Mouse (Mus musculus) CH12.LX (cell line): ENCODE data around the gene Hspb7. TPM values are rescaled to one million over a fixed set of nuclear protein-coding genes. Genes with fewer than 3 reads are reported as not detected.

Source experiments
- DNase-seq: peaks from one replicate; pipeline ENCODE4 v3.0.0-alpha.2; 2013; ENCODE audit errors: extremely low read depth
- H3K27ac ChIP-seq: 2 replicates; pipeline ENCODE4 v1.5.1; 2012; ENCODE audit warnings: low read depth, mild to moderate bottlenecking, control low read depth, moderate library complexity; ENCODE audit not compliant: insufficient read depth
- H3K27me3 ChIP-seq: replicated peaks from 2 replicates; pipeline ENCODE3; 2012; ENCODE audit warnings: inconsistent platforms
- H3K36me3 ChIP-seq, 2 experiments: replicated peaks in 1 of 2; 2 replicates each; pipeline versions ENCODE3 to v1.6.1; 2012; ENCODE audit warnings: inconsistent platforms in 1 of 2, low read length in 1 of 2, mild to moderate bottlenecking in 1 of 2, mixed read lengths in 1 of 2, moderate library complexity in 1 of 2; ENCODE audit not compliant: control insufficient read depth in 1 of 2, insufficient read depth in 1 of 2
- H3K4me1 ChIP-seq, 2 experiments: 2 replicates each; pipeline ENCODE4 v1.6.1; 2012; ENCODE audit warnings: inconsistent platforms in 1 of 2, moderate library complexity in 1 of 2; ENCODE audit not compliant: insufficient read depth in 2 of 2, control insufficient read depth in 1 of 2
- H3K4me2 ChIP-seq: 2 replicates; pipeline ENCODE4 v1.6.1; 2012; ENCODE audit warnings: low read depth, mild to moderate bottlenecking, control low read depth; ENCODE audit not compliant: poor library complexity, insufficient read depth, severe bottlenecking
- H3K4me3 ChIP-seq, 3 experiments: fragments of 150-350 bp in 1 of 3; sonication (generic) in 1 of 3; replicated peaks in 1 of 3; 2 replicates each; pipeline versions ENCODE3 to v1.5.1; 2011 to 2012; ENCODE audit warnings: low read depth in 2 of 3, low read length in 2 of 3, mild to moderate bottlenecking in 2 of 3, moderate library complexity in 2 of 3, control low read depth in 1 of 3, improper control_type of control experiment in 1 of 3, inconsistent platforms in 1 of 3, mixed read lengths in 1 of 3; ENCODE audit not compliant: poor library complexity in 1 of 3
- H3K79me2 ChIP-seq: replicated peaks from 2 replicates; pipeline ENCODE4 v1.6.1; 2012; ENCODE audit warnings: mild to moderate bottlenecking, moderate library complexity; ENCODE audit not compliant: control insufficient read depth, poor library complexity, insufficient read depth, severe bottlenecking; ENCODE audit errors: extremely low read depth
- H3K9ac ChIP-seq: 2 replicates; pipeline ENCODE4 v1.6.1; 2012; ENCODE audit warnings: low read depth, mild to moderate bottlenecking, control low read depth, moderate library complexity; ENCODE audit not compliant: insufficient read depth
- H3K9me3 ChIP-seq: replicated peaks from 2 replicates; pipeline ENCODE3; 2012; ENCODE audit warnings: low read length, inconsistent platforms, mixed read lengths
- BHLHE40 ChIP-seq: IDR thresholded peaks from 2 replicates; pipeline ENCODE4 v1.6.1; 2011; ENCODE audit warnings: mild to moderate bottlenecking, low read depth, low read length, improper control_type of control experiment
- CHD1 ChIP-seq: IDR thresholded peaks from 2 replicates; pipeline ENCODE4 v1.6.1; 2012; ENCODE audit warnings: low read depth, low read length, improper control_type of control experiment, inconsistent platforms
- CHD2 ChIP-seq: IDR thresholded peaks from 2 replicates; pipeline ENCODE4 v1.6.1; 2011; ENCODE audit warnings: low read length, improper control_type of control experiment
- CTCF ChIP-seq, 2 experiments: IDR thresholded peaks in 1 of 2; conservative IDR thresholded peaks in 1 of 2; 2 replicates each; pipeline ENCODE4 v1.5.1; 2011 to 2012; ENCODE audit warnings: low read depth in 2 of 2, low read length in 2 of 2, improper control_type of control experiment in 1 of 2, inconsistent platforms in 1 of 2, mild to moderate bottlenecking in 1 of 2, moderate library complexity in 1 of 2
- E2F4 ChIP-seq: IDR thresholded peaks from 2 replicates; pipeline ENCODE4 v1.6.1; 2011; ENCODE audit warnings: low read depth, low read length, improper control_type of control experiment; ENCODE audit not compliant: insufficient replicate concordance
- ELF1 ChIP-seq: IDR thresholded peaks from 2 replicates; pipeline ENCODE4 v1.6.1; 2014; ENCODE audit warnings: low read depth, mild to moderate bottlenecking, inconsistent platforms, low read length, improper control_type of control experiment
- ETS1 ChIP-seq: conservative IDR thresholded peaks from 2 replicates; pipeline ENCODE4 v1.6.1; 2012; ENCODE audit warnings: low read depth, mild to moderate bottlenecking, inconsistent platforms, low read length, improper control_type of control experiment, moderate library complexity
- JUN ChIP-seq: IDR thresholded peaks from 2 replicates; pipeline ENCODE4 v1.6.1; 2011; ENCODE audit warnings: low read depth, mild to moderate bottlenecking, low read length, improper control_type of control experiment, moderate library complexity; ENCODE audit not compliant: insufficient read depth
- MEF2A ChIP-seq: IDR thresholded peaks from 2 replicates; pipeline ENCODE4 v1.6.1; 2014; ENCODE audit warnings: low read depth, mild to moderate bottlenecking, inconsistent platforms, low read length, improper control_type of control experiment, borderline replicate concordance
- MXI1 ChIP-seq: IDR thresholded peaks from 2 replicates; pipeline ENCODE4 v1.6.1; 2011; ENCODE audit warnings: mild to moderate bottlenecking, low read depth, low read length, improper control_type of control experiment
- MYC ChIP-seq: IDR thresholded peaks from 2 replicates; pipeline ENCODE4 v1.6.1; 2011; ENCODE audit warnings: low read depth, mild to moderate bottlenecking, improper control_type of control experiment, low read length
- PAX5 ChIP-seq: IDR thresholded peaks from 2 replicates; pipeline ENCODE4 v1.6.1; 2012; ENCODE audit warnings: low read length, inconsistent platforms, mixed read lengths
- RAD21 ChIP-seq: IDR thresholded peaks from 2 replicates; pipeline ENCODE4 v1.6.1; 2011; ENCODE audit warnings: low read depth, mild to moderate bottlenecking, low read length, improper control_type of control experiment, moderate library complexity
- SMC3 ChIP-seq: IDR thresholded peaks from 2 replicates; pipeline ENCODE4 v1.6.1; 2011; ENCODE audit warnings: low read depth, low read length, improper control_type of control experiment
- TBP ChIP-seq: conservative IDR thresholded peaks from 2 replicates; pipeline ENCODE4 v1.6.1; 2011; ENCODE audit warnings: low read depth, low read length, improper control_type of control experiment
- ZKSCAN1 ChIP-seq: IDR thresholded peaks from 2 replicates; pipeline ENCODE4 v1.6.1; 2012; ENCODE audit warnings: low read depth, inconsistent platforms, low read length, improper control_type of control experiment, borderline replicate concordance
- ZMIZ1 ChIP-seq: IDR thresholded peaks from 2 replicates; pipeline ENCODE4 v1.6.1; 2012; ENCODE audit warnings: low read depth, mild to moderate bottlenecking, inconsistent platforms, low read length, improper control_type of control experiment
- dilution Hi-C: fragments of 300-500 bp; cut with MboI; formaldehyde crosslinking; loops from 2 replicates; pipeline ENCODE4 v1.14.3; 2020; ENCODE audit warnings: low sequenced_read_pairs; ENCODE audit not compliant: extremely low pct_unique_long_range_greater_than_20kb, extremely low pct_ligation_motif_present
- in situ Hi-C: fragments of 300-500 bp; cut with MboI; formaldehyde crosslinking; loops from 3 replicates; pipeline ENCODE4 v1.14.3; 2019; ENCODE audit warnings: low sequenced_read_pairs, low pct_ligation_motif_present, low pct_unique_long_range_greater_than_20kb, mixed read lengths
- polyA plus RNA-seq: library from polyadenylated mRNA; unstranded; fragments of >175 nt; gene quantifications from 2 replicates; pipeline ENCODE4 v1.2.1, GENCODE M21; 2012; ENCODE audit warnings: low read depth; ENCODE audit not compliant: insufficient read length
- total RNA-seq, 2 experiments: library from RNA; depleted of rRNA; stranded (reverse); fragments of 300-350 nt in 1 of 2; fragments of >200 nt in 1 of 2; gene quantifications; 2 replicates each; pipeline ENCODE4 v1.2.3; 2012 to 2014

Hspb7 gene
- total and polyA plus RNA-seq, 3 experiments, result 0.04 TPM; not detected in 2

DNA sequence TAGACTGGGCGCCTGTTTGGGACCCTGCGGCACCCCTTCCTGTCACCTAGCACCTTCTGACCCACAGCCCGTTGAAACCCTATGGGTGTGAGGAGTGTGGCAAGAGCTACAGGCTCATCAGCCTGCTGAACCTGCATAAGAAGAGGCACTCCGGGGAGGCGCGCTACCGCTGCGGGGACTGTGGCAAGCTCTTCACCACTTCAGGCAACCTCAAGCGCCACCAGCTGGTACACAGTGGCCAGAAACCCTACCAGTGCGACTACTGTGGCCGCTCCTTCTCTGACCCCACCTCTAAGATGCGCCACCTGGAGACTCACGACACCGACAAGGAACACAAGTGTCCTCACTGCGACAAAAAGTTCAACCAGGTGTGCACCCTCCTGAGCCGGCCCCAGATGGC is 44.1 kb downstream of the Hspb7 start:
- Histone ChIP-seq H3K4me2 (no peak overlapping the region), H3K4me3 (no peak overlapping the region), H3K9me3 (no peaks in the 10 kb centered on the region), H3K27me3 (no peaks in the 10 kb centered on the region), H3K79me2 (no peaks in the 10 kb centered on the region), H3K36me3 (peaks cover 87 to 98% of the 10 kb centered on the region in 2 experiments), H3K4me1 (no peaks in the 10 kb centered on the region), H3K9ac (no peak overlapping the region), H3K27ac (no peak overlapping the region)
- no peak for TF ChIP-seq RAD21
- TF ChIP-seq JUN, result no peak
- TF ChIP-seq MEF2A, result no peak
- TF ChIP-seq CHD1, result no peak
- no peak for TF ChIP-seq ETS1
- TF ChIP-seq ZKSCAN1, result no peak
- no peak for TF ChIP-seq CHD2
- no peak for TF ChIP-seq SMC3
- TF ChIP-seq PAX5, result no peak
- no peak for TF ChIP-seq TBP
- TF ChIP-seq E2F4, result no peak
- no peak for TF ChIP-seq BHLHE40
- no peak; a peak in 1 of 4 replicates for TF ChIP-seq CTCF (conservative IDR thresholded peaks at IDR 0.05 in 1 of 2, IDR thresholded peaks at IDR 0.05 in 1 of 2; ENCODE audit: low read depth in 2 of 2, low read length in 2 of 2)
- TF ChIP-seq ELF1, result no peak
- no peak for TF ChIP-seq MYC
- TF ChIP-seq MXI1, result no peak
- in situ Hi-C loops (no loop called here), dilution Hi-C loops (no loop called here)
- DNase-seq, result no peak

DNA sequence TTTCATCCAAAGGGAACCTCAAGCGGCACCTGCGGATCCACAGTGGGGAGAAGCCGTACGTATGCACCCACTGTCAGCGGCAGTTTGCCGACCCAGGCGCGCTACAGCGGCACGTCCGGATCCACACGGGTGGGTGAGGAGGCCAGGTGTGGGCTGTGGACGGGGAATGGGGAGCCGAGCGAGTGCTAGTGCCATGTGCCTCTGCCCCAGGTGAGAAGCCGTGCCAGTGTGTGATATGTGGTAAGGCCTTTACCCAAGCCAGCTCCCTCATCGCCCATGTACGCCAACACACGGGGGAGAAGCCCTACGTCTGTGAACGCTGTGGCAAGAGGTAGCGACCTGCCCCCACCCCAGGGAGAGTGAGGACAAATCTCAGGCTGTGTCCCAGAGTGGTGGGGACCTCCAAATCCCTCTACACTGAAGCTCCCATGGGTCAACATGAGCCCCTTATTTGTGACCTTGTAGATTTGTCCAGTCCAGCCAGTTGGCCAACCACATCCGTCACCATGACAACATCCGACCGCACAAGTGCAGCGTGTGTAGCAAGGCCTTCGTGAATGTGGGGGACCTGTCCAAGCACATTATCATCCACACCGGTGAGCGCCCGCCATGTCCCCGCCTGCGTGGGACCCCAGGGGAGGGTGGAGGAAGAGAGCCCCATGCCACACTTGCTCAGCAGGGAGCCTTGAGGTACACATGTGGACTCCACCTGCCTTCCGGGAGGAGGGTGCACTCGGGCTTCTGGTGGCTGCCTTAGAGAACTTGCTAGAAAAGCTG is 45.1 kb downstream of the Hspb7 start:
- H3K9me3 ChIP-seq, result no peaks in the 10 kb centered on the region
- no peak for TF ChIP-seq ZMIZ1
- no peak for DNase-seq
- no peak overlapping the region for H3K4me3 ChIP-seq
- H3K27ac ChIP-seq, result no peak overlapping the region
- H3K36me3 ChIP-seq, result peaks cover 88 to 98% of the 10 kb centered on the region in 2 experiments
- H3K27me3 ChIP-seq, result no peaks in the 10 kb centered on the region
- H3K4me2 ChIP-seq, result no peak overlapping the region
- no peaks in the 10 kb centered on the region for H3K79me2 ChIP-seq
- no peak overlapping the region for H3K9ac ChIP-seq
- no peaks in the 10 kb centered on the region for H3K4me1 ChIP-seq
- in situ Hi-C loops (no loop called here), dilution Hi-C loops (no loop called here)
